Mouse (Mus musculus) small intestine, adult 10 weeks (tissue): ENCODE measurements around the gene Pbx2. TPM values are rescaled to one million over a fixed set of nuclear protein-coding genes. Genes with fewer than 3 reads are reported as not detected.

Experiments
- polyA plus RNA-seq: library from polyadenylated mRNA; stranded (reverse); fragments of 350-450 nt; fragmentation: Illumina TruSeq; extraction: RNeasy Lipid Tissue Mini Kit (QIAGEN cat#74804); gene quantifications from one replicate; pipeline ENCODE4 v1.2.3, GENCODE M21; 2014; ENCODE audit warnings: low replicate concordance

Pbx2 gene
- 13.8 TPM for polyA plus RNA-seq

DNA sequence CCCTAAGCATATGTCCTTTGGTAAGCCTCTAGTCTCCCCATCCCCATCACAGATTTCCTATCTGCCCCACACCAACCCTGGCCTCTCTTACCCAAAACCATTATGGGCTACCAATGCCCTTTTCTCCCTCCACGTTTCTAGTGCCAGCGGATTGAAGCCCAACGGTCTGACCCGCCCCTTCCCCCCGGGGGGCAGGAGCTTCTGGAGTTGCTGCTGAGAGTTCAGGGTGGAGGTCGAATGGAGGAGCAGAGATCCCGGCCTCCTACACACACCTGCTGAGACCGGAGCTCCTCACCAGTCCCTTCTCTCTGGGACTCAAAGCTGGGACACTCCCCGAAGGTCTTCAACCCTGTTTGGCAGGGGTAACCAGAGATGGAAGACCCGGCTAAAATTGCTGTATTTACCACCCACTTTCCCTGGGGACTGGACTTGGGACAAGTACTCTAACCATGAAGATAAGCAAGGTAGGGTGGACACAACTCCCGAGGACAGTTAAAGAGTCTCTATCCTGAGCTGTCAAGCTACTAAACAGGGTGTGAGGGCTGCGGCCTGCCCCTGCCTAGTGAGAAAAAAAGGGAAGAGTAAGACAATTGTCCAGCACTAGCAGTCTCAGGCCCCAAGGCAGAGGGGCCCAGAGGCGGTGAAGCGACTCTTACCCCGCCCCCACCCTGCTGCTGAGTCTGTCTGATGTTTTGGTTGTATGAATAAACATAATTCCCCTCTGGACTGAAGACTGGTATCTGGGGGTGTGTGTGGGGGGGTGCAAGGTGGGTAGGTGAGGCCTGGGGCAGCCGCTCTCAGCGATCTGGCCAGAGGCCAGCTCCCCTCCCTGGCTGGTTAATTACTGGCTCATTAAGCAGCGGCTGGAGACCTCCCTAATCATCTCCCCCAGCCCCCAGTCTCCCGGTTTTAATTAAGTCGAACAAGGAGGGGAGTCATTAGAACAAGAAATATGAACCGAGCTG lies at the start of gene Pbx2:
Gene Pbx2 (plus strand): TSS at position 238 of the 965 bp plus-strand sequence.

DNA sequence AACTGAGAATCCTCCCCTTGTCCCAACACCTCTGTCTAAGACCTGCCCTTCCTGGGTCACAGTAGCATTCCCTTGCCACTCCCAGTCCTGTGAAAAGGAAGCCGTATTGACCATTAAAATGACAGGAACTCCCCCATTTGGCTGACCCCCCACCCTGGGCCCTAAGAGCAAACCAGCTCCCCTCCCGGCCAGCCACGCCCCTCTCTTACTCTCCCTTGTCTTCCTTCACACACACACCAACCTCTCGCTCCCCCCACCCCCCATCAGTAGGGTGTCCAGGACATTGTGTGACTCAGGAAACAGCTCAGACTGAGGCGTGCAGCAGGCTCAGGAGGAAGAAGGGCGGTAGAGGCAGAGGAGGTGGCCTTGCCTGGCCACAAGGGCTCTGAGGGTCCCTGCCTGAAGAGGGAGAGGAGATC lies 27.1 kb upstream of the Pbx2 start, which contains the start of gene Notch4:
Gene Notch4 (plus strand): TSS at position 266 of the 419 bp plus-strand sequence.

DNA sequence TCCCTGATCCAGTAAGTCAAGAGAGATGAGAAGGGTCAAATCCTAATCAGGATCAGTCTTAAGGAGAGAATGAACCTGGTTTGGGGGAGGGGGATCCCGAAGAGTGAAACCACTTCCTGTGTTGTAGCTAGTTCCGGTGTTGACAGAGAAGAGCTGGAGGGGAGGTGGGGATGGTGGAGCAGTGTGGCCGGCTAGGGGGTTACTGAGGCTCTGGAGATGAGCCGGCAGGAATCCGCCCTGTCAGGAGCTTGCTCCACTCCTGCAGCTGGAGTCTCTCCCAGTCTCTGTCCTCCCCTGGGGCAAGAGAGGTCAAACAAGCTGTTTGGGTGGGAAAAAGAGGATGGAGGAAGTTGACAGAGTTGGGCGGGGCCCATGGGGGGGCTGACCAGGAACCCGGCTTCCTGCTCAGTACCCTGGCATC lies 1.4 kb upstream of the Pbx2 start, which contains the start of gene Gpsm3:
Gene Gpsm3 (plus strand): TSS at position 126 of the 421 bp plus-strand sequence.

DNA sequence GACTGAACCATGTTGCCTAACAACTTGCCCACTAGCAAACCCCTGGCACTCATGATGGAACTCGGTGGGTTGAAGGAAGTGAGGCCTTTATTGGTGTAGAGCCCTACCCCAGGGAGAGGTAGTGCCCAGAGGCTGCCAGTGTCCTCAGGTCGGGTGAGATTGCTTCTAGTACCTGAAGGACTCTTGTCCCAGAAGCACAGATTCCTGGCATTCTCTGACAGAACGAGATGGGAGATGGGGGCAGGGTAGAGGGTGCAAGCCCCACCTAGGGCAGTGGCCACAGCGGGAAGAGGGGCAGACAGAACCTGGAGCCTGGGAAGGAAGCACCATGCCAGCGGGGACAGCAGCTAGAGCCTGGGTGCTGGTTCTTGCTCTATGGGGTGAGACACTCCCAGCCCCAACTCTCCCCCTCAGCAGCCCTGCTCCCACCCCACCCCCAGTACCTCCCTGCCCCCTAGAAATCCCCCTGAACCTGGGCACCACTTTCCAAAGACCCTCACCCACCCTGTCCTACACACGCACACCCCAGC lies 6.6 kb downstream of the Pbx2 start, which contains the start of gene Ager:
Gene Ager (plus strand): TSS at position 297 of the 530 bp plus-strand sequence.

DNA sequence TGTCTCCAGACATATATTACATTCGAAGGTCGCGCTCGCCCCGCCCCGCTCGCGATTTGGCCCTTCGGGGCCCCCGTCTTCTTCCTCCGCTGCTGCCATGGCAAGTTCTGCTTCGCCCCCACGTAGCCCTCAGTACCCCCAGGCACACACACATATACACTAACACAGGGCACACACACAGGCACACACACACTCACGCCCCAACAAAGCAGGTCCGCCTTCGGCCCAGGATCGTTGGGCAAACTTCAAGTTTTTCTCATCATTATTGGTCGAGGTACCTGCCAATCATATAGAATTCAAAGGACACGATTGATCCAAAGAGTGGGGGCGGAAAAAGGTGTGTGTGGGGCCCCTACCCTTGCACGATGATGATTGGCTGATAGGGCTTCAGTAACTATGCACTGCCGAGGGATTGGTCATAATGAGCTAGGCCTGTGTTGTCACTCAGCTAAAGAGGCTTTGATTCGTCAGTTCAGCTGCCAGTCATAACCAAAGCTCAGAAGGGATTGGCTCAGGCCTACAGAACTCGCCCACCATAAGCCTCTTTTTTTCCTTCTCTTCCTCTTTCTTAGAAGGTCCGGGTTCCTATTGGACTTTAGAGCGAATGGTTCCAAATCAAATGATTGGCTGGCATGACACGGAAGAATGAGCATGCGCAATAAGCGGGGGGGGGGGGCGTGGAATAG lies 12.5 kb downstream of the Pbx2 start, which contains the start of gene Rnf5:
Gene Rnf5 (minus strand): TSS at position 316 of the 686 bp plus-strand sequence.

DNA sequence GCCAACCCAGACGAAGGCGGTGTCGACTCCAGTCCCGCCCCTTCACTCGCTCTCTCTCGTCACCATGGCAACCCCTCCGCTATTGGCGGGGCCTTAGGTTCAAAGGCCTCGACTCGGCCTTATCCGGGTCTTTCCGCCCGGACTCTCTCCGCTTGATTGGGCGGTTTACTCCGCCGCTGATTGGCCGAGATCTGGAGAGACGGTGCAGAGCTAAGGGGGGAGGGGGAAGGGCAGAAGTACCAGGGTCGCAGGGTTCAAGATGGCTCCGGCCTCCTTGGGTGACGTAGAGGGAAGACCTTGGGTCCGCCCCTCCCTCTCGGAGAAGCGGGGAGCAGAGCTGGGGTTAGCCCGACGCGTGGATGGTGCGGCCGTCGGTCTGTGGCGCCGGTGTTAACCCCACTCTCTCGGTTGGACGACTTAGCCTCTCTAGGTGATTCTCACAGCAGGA lies 13.0 kb downstream of the Pbx2 start, which contains the start of gene Agpat1:
Gene Agpat1 (plus strand): TSS at position 202 of the 448 bp plus-strand sequence.

DNA sequence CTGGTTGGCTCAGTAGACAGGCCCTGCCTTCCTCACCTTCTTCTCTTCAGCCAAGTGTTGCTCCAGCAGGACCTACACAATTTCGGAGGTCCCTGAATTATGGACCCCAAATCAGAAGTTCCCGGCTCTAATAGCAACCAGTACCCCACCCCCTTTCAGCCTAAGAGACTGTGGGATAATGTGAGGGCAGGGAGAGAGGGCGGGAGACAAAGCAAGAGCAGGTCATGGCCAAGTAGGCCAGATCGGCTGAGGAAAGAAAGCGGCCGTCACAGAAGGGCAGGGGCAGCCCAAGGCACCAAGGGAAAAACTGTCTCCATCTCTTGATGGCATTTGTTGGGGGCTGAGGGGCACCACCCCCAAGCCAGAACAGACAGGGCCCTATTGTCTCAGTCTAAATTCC lies 24.8 kb downstream of the Pbx2 start, which contains the start of gene Egfl8:
Gene Egfl8 (minus strand): TSS at position 101 of the 400 bp plus-strand sequence.

DNA sequence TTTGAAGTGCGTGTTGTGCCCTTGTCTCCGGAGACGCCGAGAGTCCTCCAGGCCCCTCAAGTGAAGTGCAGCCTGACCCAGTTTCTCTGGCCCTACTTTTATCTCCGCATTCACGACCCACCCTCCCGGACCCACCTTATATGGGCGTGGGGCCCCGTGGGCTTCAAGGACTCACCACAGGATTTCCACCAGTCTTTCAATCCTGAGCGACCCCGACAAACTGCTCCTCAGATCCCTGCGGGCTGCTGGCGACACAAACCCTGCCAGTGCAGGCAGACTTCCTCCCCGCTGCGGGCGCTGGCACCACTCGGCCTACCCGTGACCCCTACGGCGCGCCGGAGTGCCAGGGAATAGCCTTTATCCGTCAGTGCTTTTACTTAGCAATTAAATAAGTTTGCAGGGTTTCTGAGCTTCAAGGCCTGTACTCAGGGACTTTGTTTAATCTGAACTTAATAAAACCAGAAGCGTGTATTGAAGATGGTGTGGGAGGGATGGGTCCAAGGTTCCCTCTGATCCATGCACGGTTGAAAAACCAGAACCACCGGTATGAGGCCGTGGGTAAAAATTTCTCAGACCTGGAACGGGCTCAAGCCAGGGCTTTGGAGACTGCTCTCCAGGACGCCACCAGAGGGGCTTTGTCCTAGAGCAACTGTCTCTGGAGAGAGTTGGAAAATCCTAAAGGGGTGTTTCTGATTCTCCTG lies 37.0 kb downstream of the Pbx2 start, which contains the start of gene Ppt2:
Gene Ppt2 (minus strand): TSS at position 568 of the 701 bp plus-strand sequence.

DNA sequence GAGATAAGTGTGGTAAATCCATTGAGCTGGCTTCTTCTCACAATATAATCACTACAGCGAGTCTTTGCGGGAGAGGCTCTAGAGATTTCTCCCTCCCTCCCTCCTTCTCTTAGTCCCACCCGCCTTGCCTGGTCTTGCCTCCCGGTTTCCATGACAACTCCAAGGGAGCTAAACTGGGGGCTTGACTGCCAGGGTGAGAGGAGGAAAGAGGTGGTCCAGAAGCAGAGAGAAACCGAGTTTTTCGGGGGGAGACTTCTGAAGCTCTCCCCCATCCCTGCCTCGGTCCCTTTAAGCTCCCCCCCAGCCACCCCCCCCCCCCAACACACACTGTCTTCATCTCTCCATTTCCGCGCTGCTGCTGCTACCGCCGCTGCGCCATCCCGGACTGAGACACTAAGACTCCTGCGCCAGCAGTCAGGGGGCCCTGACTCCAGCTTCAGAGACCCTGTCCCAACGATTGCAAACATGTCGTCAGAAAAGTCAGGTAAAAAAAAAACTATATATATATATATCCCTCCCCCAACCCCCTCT lies 38.2 kb downstream of the Pbx2 start, which contains the start of gene Prrt1:
Gene Prrt1 (plus strand): TSS at position 313 of the 531 bp plus-strand sequence.

DNA sequence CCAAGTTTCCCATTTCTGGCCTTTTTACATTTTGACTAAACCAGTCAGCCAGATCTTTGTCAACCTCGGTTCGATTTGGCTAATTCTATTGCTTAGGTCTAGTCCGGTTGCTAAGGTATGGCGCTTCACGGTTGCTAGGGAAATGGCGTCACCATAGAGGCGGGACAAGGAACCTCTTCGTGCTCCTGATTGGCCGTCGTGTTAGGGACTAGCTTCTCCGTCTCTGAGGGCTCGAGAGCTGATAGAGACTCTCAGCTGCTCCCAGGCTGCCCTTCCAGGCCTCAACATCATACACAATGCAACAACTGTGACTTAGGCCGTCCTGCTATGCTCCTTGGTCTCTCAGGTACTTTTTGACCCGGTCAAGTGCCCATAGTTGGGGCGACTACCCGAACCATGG lies 53.5 kb downstream of the Pbx2 start, which contains the start of gene Fkbpl:
Gene Fkbpl (plus strand): TSS at position 157 of the 400 bp plus-strand sequence.

Other genes starting within 250 kb of the Pbx2 start
- gene Btnl2, start 236.4 kb upstream of the Pbx2 start, polyA plus RNA-seq = 76.7 TPM
- 231 TPM for gene Btnl1, start 214.1 kb upstream of the Pbx2 start, polyA plus RNA-seq
- gene BC051142, start 192.4 kb upstream of the Pbx2 start, polyA plus RNA-seq = 1.1 TPM
- gene Btnl4, start 113.9 kb upstream of the Pbx2 start, polyA plus RNA-seq = 36.6 TPM
- gene Btnl6, start 73.9 kb upstream of the Pbx2 start, polyA plus RNA-seq = 268 TPM
- 0.15 TPM for gene Notch4, start 27.0 kb upstream of the Pbx2 start, polyA plus RNA-seq
- gene Gpsm3, start 1.5 kb upstream of the Pbx2 start, polyA plus RNA-seq = 2.0 TPM
- not detected for gene Ager, start 6.6 kb downstream of the Pbx2 start, polyA plus RNA-seq
- gene Rnf5, start 12.4 kb downstream of the Pbx2 start, polyA plus RNA-seq = 56.8 TPM
- gene Agpat1, start 13.0 kb downstream of the Pbx2 start, polyA plus RNA-seq = 3.7 TPM
- not detected for gene Egfl8, start 24.7 kb downstream of the Pbx2 start, polyA plus RNA-seq
- gene Ppt2, start 37.2 kb downstream of the Pbx2 start, polyA plus RNA-seq = 0.74 TPM
- 1.6 TPM for gene Prrt1, start 38.3 kb downstream of the Pbx2 start, polyA plus RNA-seq
- 1.6 TPM for gene Fkbpl, start 53.5 kb downstream of the Pbx2 start, polyA plus RNA-seq
- 1.3 TPM for gene Atf6b, start 55.9 kb downstream of the Pbx2 start, polyA plus RNA-seq
- not detected for gene Tnxb, start 79.3 kb downstream of the Pbx2 start, polyA plus RNA-seq
- 0.19 TPM for gene C4b, start 152.6 kb downstream of the Pbx2 start, polyA plus RNA-seq
- not detected for gene Cyp21a1, start 213.3 kb downstream of the Pbx2 start, polyA plus RNA-seq
- gene Stk19, start 245.7 kb downstream of the Pbx2 start, polyA plus RNA-seq = 17.0 TPM
- gene Dxo, start 245.8 kb downstream of the Pbx2 start, polyA plus RNA-seq = 1.6 TPM